Mouse (Mus musculus) lung, embryonic 15.5 days (tissue): ENCODE results near the gene Gm49673. TPM values are rescaled to one million over a fixed set of nuclear protein-coding genes. Genes with fewer than 3 reads are reported as not detected.
"Not testable (repeated sequence)": the region's sequence is repeated elsewhere in the genome, so short reads cannot be mapped to it uniquely, and the experiment has no call there.

Source experiments
- ATAC-seq: fragments of 200-750 bp; cut with Nextera tagmentation; 2 replicates; pipeline ENCODE4 v1.8.0; 2017; ENCODE audit warnings: moderate number of reproducible peaks, borderline replicate concordance; ENCODE audit not compliant: low FRiP score, low TSS enrichment; ENCODE audit errors: extremely low read depth
- H3K27ac ChIP-seq: fragments of 300-500 bp; sonication (generic); 2 replicates; pipeline ENCODE4 v1.5.1; 2015; ENCODE audit warnings: moderate library complexity, mild to moderate bottlenecking, inconsistent platforms
- H3K27me3 ChIP-seq: fragments of 300-500 bp; sonication (generic); 2 replicates; pipeline ENCODE4 v1.6.1; 2015; ENCODE audit warnings: inconsistent platforms
- H3K36me3 ChIP-seq: fragments of 300-500 bp; sonication (generic); 2 replicates; pipeline ENCODE4 v1.6.1; 2015; ENCODE audit warnings: inconsistent platforms
- H3K4me1 ChIP-seq: fragments of 300-500 bp; sonication (generic); 2 replicates; pipeline ENCODE4 v1.6.1; 2015; ENCODE audit warnings: inconsistent platforms
- H3K4me2 ChIP-seq: fragments of 300-500 bp; sonication (generic); 2 replicates; pipeline ENCODE4 v1.6.1; 2015; ENCODE audit warnings: inconsistent platforms, mild to moderate bottlenecking, moderate library complexity
- H3K4me3 ChIP-seq: fragments of 300-500 bp; sonication (generic); 2 replicates; pipeline ENCODE4 v1.5.1; 2015; ENCODE audit warnings: mild to moderate bottlenecking, inconsistent platforms
- H3K9ac ChIP-seq: fragments of 300-500 bp; sonication (generic); 2 replicates; pipeline ENCODE4 v1.6.1; 2015; ENCODE audit warnings: inconsistent platforms
- H3K9me3 ChIP-seq: fragments of 300-500 bp; sonication (generic); 2 replicates; pipeline ENCODE4 v1.6.1; 2016; ENCODE audit warnings: inconsistent platforms
- WGBS: fragments of 180-500 bp; shearing (Covaris S2); methylation state at CpG from one replicate; pipeline ENCODE4 v1.1.7; 2015; 5-methylcytosine and 5-hydroxymethylcytosine counted together
- polyA plus RNA-seq: library from polyadenylated mRNA; unstranded; fragments of >200 nt; fragmentation: Nextera tagmentation; extraction: Ambion mirVana; gene quantifications from 2 replicates; pipeline ENCODE4 v1.2.1, GENCODE M21; 2015

The Gm49673 gene
- polyA plus RNA-seq, 1 experiment from 2014 or later, result 0.21 TPM

GRCm38 (mm10) chr17:8124586-8124985 lies 23.0 kb downstream of the Gm49673 start:
- not testable (repeated sequence) for H3K27ac ChIP-seq, ATAC-seq, H3K9me3 ChIP-seq, H3K9ac ChIP-seq, H3K4me3 ChIP-seq, H3K4me1 ChIP-seq, H3K4me2 ChIP-seq, H3K27me3 ChIP-seq, H3K36me3 ChIP-seq
- WGBS, result 88% methylated on average over 3 of the region's 6 CpGs

- no CpG with 5 or more reads among the region's 3 CpGs for WGBS
- not testable (repeated sequence) for H3K27me3 ChIP-seq, H3K27ac ChIP-seq, H3K4me3 ChIP-seq, H3K36me3 ChIP-seq, H3K9ac ChIP-seq, H3K4me1 ChIP-seq, H3K4me2 ChIP-seq, H3K9me3 ChIP-seq
- peak; percentile 62; the same call in 1 of the 2 replicates for ATAC-seq
These were observed 24.6 kb downstream of the Gm49673 start for GRCm38 (mm10) chr17:8122974-8123373.

GRCm38 (mm10) chr17:8116928-8117327 lies 30.7 kb downstream of the Gm49673 start:
- WGBS, result no CpG with 5 or more reads among the region's 6 CpGs
- H3K9me3 ChIP-seq, H3K4me3 ChIP-seq, H3K27me3 ChIP-seq, H3K9ac ChIP-seq, H3K4me1 ChIP-seq, H3K27ac ChIP-seq, H3K36me3 ChIP-seq, H3K4me2 ChIP-seq, ATAC-seq: not testable (repeated sequence)

GRCm38 (mm10) chr17:8116378-8116777 lies 31.2 kb downstream of the Gm49673 start:
- H3K9me3 ChIP-seq, H3K4me1 ChIP-seq, H3K4me2 ChIP-seq, H3K4me3 ChIP-seq, H3K27ac ChIP-seq, ATAC-seq, H3K36me3 ChIP-seq, H3K9ac ChIP-seq, H3K27me3 ChIP-seq: not testable (repeated sequence)
- 73% methylated on average over 6 of the region's 11 CpGs for WGBS

GRCm38 (mm10) chr17:8112199-8112598 lies 35.4 kb downstream of the Gm49673 start:
- H3K36me3 ChIP-seq, ATAC-seq, H3K27me3 ChIP-seq, H3K4me2 ChIP-seq, H3K4me3 ChIP-seq, H3K27ac ChIP-seq, H3K4me1 ChIP-seq, H3K9ac ChIP-seq, H3K9me3 ChIP-seq: not testable (repeated sequence)
- no CpG with 5 or more reads among the region's 1 CpGs for WGBS

GRCm38 (mm10) chr17:8101297-8101609 lies 46.3 kb downstream of the Gm49673 start:
- ATAC-seq, H3K4me2 ChIP-seq, H3K9me3 ChIP-seq, H3K4me1 ChIP-seq, H3K27me3 ChIP-seq, H3K36me3 ChIP-seq, H3K4me3 ChIP-seq, H3K9ac ChIP-seq, H3K27ac ChIP-seq: not testable (repeated sequence)
- 69% methylated on average over 2 of the region's 6 CpGs for WGBS

- H3K9ac ChIP-seq, H3K4me2 ChIP-seq, ATAC-seq, H3K4me3 ChIP-seq, H3K27ac ChIP-seq, H3K36me3 ChIP-seq, H3K27me3 ChIP-seq, H3K4me1 ChIP-seq, H3K9me3 ChIP-seq: not testable (repeated sequence)
- WGBS, result 40% methylated on average over 6 of the region's 26 CpGs
These were observed 46.9 kb downstream of the Gm49673 start for GRCm38 (mm10) chr17:8100405-8101296.

- H3K27ac ChIP-seq, H3K9ac ChIP-seq, H3K4me3 ChIP-seq, H3K9me3 ChIP-seq, H3K4me1 ChIP-seq, H3K4me2 ChIP-seq, H3K27me3 ChIP-seq, ATAC-seq, H3K36me3 ChIP-seq: not testable (repeated sequence)
- 61% methylated on average over 3 of the region's 5 CpGs for WGBS
These were observed 51.4 kb downstream of the Gm49673 start for GRCm38 (mm10) chr17:8096199-8096598.

GRCm38 (mm10) chr17:8095653-8096052 lies 51.9 kb downstream of the Gm49673 start:
- not testable (repeated sequence) for H3K9me3 ChIP-seq, ATAC-seq, H3K27me3 ChIP-seq, H3K4me2 ChIP-seq, H3K27ac ChIP-seq, H3K9ac ChIP-seq, H3K4me3 ChIP-seq, H3K36me3 ChIP-seq, H3K4me1 ChIP-seq
- 47% methylated on average over 2 of the region's 5 CpGs for WGBS

- not testable (repeated sequence) for ATAC-seq, H3K36me3 ChIP-seq, H3K27me3 ChIP-seq, H3K9me3 ChIP-seq, H3K27ac ChIP-seq, H3K4me2 ChIP-seq, H3K9ac ChIP-seq, H3K4me3 ChIP-seq, H3K4me1 ChIP-seq
- WGBS, result 57% methylated on average over 3 of the region's 18 CpGs
These were observed 54.8 kb downstream of the Gm49673 start for GRCm38 (mm10) chr17:8092537-8093526.

- H3K4me3 ChIP-seq, H3K4me2 ChIP-seq: not testable (repeated sequence)
- WGBS, result 78% methylated on average over 14 of the region's 14 CpGs
These were observed 56.3 kb downstream of the Gm49673 start for GRCm38 (mm10) chr17:8091320-8091719.

GRCm38 (mm10) chr17:8069847-8070246 lies 77.7 kb downstream of the Gm49673 start:
- not testable (repeated sequence) for H3K4me1 ChIP-seq, H3K9me3 ChIP-seq, H3K36me3 ChIP-seq, H3K4me2 ChIP-seq, H3K4me3 ChIP-seq, H3K9ac ChIP-seq, H3K27ac ChIP-seq, ATAC-seq, H3K27me3 ChIP-seq
- 78% methylated on average over 2 of the region's 2 CpGs for whole genome bisulfite sequencing

More at GRCm38 (mm10) chr17:8091320-8091719, 56.3 kb downstream of the Gm49673 start:
- H3K9ac ChIP-seq, H3K27me3 ChIP-seq, ATAC-seq, H3K4me1 ChIP-seq, H3K36me3 ChIP-seq, H3K9me3 ChIP-seq, H3K27ac ChIP-seq: not testable (repeated sequence)
